Mouse (Mus musculus) induced T-regulatory cell, adult 2 months (primary cell): ENCODE results near the gene Ptp4a2.
"Not testable (repeated sequence)": the region's sequence is repeated elsewhere in the genome, so short reads cannot be mapped to it uniquely, and the experiment has no call there.

ENCODE experiments used
- DNase-seq: peaks from one replicate; pipeline ENCODE4 v3.0.0-alpha.2; 2012; ENCODE audit warnings: low read depth

Gene Ptp4a2

DNA sequence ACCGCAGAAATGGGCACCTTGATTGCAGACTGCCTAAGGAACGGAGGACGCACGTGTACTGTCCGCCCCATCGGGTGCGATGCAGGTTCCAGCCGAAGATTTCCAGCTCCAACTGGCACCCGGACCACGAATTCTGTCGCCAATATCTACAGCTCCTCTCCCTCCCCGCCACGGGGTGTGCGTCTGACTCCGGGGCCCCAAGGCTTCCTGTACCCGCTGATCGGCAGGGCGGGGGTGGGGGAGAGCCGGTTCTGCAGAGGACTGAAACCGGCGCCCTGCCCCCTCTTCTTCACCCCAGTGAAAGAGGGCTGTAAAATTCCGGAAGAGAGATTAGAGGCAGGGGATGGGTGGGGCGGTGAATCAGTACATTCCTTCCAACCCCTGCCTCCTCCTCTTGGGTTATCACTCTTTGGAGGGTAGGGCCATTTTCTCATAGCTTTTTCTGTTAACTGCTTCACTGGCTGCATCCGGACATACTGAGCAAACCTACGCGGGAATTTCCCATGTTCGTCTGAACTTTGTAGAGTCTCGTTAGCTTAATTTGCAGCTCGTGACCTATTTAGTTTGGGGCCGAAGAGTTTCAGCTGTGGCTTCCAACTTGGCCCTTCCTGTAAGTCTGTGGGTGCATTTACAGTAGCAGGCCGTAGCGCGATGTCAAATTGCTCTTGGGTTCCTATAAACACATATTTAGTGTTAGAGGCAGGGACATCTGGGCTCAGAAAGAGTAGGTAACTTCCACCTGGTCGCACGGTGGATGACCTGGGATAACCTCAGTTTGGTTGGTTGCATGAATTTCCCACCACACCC is at the start of gene Ptp4a2:
Ptp4a2 (plus strand) TSS at position 422 of the 807 bp plus-strand sequence.
- DNase-seq, result peak; percentile 97

DNA sequence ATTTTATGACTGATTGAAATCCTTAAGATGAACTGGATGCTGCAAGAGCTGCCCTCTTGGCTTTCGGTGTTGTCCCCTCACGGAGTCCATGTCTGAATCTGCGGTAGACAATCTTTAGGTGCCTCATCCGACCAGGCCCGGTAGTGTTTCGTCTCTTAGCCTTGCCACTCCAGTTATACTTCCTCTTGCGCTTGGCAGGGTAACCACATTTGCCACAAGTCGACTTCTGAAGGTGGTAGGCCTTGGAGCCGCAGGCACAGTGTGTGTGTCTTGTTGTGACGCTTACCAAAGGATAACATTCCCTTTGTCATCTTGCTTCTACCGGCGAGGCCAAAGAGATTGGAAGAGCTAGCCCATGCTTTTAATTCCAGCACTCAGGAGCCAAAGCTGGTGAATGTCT is 49.4 kb upstream of the Ptp4a2 start:
- DNase-seq, result peak; percentile 83

DNA sequence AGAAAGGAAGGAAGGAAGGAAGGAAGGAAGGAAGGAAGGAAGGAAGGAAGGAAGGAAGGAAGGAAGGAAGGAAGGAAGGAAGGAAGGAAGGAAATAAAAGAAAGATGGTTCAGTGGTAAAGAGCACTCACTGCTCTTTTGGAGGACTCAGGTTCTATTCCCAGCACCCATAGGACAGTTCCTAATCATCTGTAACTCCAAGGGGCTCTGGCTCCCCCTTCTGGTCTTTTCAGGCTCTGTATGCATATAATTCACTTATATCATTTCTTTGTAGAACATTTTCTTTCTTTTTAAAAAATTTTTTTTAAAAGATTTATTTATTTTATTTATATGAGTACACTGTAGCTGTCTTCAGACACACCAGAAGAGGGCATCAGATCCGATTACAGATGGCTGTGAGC is 48.5 kb upstream of the Ptp4a2 start:
- DNase-seq, result peak; percentile 61

DNA sequence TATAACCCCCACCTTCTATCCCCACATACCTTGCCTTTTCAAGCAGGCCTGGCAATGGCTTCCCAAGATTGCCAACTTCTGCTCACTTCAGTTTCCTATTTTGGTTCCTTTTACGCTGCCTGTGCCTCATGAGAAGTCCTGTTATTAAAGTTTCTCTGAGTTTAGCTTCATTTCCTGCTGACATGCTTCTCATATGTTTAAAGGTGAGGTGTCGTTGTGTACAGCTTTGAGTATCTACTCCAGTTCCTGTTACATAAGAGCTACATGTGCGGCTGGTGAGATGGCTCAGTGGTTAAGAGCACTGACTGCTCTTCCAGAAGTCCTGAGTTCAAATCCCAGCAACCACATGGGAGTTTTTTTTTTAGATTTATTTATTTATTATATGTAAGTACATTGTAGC is 45.7 kb upstream of the Ptp4a2 start:
- no peak for DNase-seq

DNA sequence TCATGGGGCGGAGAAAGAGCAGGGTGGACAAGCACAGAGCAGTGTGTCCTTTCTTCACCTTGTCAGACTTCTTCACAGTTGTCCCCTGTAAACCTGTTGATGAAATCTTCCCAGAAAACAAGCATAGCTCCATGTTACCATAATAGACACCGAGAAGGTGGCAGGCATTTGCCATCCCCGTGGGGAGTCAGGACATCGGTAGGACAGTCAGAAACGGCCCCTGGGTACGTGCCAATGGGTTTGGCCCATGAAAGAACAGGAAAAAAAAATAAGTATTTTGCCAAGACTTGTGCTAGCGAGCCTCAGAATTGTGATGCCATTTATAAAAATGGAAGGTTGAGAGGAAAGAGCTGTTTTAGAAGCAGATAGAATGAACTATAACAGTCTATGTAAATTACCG is 43.2 kb upstream of the Ptp4a2 start:
- DNase-seq, result no peak

DNA sequence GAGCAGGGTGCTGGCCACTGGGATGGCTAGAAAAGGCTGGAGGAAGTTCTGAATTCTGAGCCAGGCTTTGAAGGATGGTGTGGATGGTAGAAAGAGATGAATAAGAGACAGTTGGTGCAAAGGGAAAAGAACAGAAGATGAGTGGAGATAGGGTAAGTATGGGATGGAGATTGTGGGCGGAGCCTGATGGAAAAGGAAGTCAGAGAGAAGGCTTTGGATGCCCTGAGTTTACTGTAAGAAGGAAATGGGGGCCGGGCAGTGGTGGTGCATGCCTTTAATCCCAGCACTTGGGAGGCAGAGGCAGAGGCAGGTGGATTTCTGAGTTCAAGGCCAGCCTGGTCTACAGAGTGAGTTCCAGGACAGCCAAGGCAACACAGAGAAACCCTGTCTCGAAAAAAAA is 42.3 kb upstream of the Ptp4a2 start:
- DNase-seq, result not testable (repeated sequence)

DNA sequence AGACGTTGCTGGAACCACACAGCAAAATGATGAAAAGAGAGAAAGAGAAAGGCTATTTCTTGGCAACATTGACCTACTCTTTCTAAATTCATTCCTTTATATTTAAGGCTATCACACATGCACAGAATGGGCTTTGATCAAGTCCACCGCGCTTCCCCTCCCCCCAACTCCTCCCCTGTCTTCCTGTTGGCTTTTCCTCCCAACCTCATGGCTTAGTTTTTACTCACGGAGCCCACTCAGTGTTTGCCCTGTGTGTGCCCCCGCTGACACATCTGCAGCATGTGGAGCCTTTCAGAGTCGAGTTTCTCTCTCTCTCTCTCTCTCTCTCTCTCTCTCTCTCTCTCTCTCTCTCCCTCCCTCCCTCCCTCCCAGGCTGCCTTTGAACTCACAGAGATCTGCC is 40.4 kb upstream of the Ptp4a2 start:
- DNase-seq, result peak; percentile 34

DNA sequence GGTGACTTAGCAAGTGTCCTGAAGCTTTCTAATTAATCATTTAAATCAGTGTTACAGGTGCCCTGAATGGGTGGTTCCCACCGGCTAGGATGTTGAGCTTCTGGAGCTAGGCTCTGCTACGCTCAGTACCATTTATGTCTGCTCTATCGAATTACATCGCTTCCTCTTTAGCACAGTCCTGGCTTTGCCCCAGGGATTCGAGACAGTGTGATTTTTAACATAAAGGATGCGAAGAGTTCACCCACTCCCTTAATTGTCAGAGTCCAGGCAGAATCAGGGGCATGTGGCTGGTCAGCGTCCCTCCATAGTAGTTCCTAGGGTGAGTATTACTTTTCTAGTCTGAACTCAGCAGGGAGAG is 39.7 kb upstream of the Ptp4a2 start:
- DNase-seq, result no peak

DNA sequence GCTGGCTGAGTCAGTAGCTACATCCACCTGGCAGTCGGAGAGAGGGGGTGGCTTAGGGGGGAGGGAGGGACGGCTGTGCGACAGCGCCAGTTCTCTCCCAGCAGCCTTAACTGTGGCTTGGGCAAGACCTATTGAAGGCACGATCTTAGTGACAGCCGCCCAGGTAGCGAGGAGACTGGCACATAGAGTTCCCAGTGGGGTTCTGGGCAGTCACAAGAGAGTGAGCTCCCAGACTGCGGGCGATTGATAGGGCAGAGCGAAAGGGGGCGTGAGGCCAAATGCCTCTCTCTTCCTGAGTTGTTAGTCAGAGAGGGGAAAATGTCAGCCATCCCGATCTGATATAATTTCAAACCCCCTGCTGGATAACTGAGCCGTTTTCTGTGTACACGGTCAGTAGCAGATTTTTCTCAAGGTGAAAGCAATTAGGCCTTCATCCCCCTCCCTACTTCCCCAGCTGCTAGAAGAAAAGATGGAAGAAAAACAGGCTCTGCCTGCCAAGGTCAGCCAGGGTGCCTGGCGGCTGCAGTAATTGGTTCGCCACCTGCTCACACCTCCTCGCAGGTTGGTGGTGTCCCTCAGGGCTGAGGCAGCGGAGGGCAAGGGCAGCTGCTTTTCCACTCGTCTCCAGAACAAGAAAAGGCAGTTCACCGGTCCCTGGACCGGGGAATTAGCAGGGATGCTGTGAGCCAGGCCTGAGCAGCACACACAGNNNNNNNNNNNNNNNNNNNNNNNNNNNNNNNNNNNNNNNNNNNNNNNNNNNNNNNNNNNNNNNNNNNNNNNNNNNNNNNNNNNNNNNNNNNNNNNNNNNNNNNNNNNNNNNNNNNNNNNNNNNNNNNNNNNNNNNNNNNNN is 39.1 kb upstream of the Ptp4a2 start:
- DNase-seq, result no peak

DNA sequence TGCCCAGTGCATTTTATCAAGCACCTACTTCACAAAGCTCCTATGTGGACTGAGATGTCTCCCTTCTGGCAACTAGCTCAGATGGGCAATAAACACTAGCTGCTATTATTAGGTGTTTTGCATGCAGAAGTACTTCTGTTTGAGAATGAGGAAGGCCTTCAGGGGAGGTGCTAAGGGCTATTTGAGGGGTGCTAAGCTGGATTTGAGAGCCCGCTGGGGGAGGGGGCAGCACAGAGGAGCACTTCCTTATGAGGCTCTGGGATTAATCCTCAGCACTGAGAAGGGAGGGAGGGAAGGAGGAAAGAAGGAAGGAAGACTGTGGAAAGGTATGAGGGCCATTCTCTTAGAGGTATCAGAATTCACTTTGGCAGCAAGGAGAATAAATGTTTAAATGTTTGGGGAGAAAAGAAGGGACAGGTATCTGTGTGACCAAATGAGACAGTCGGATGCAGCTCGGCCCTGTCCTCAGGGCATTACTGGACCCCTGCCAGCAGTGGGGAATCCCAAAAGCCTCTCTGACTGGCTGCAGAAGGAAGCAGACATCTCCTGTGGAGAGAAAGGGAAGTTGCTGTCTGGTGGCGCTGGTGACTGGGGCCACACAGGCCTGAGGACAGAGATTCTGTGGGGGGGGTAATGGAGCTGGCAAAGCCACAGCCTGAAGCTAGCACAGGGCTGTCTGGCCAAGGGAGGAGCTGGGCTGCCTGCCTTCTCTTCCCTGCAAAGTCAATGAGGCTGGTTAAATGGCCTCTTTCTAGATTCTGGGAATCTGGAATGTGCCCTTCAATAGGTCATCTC is 28.9 kb upstream of the Ptp4a2 start:
- no peak for DNase-seq

DNA sequence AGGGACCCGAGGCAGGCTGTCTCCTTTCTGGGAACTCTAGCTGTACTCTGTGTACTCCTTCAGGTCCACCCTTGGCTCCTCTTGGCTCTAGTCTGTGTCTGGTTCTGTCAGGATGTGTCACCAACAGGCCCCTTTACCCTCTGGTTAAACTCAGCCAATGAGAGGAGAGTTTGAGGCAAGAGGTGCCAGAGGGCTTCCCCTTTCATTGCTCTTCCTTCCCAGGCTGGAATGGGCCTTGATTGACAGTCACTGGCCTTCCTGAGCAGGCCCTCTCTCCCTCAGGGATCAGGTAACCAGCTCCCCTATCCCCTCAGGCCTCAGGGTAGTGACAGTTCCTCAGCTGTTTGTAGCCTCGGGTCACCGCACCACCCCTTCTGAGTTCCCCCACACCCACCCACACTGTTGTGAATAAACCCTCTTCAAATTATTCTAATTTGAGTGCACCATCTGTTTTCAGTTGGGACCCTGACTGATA is 28.1 kb upstream of the Ptp4a2 start:
- no peak for DNase-seq

DNA sequence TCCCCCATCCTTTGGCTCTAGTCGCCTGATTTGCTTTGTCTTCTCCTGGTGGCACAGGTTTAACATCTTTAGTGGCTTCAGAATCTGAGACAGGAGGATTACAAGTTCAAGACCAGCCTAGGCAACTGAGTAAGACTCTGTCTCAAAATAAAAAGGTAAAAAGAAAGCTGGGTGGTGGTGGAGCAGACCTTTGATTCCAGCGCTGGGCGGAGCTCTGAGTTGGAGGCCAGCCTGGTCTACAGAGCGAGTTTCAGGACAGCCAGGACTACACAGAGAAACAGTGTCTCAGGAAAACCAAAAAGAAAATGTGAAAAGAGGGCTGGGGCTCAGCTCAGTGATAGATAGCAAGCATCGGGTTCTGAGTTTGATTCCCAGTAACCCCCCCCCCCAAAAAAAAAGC is 27.5 kb upstream of the Ptp4a2 start:
- no peak for DNase-seq

DNA sequence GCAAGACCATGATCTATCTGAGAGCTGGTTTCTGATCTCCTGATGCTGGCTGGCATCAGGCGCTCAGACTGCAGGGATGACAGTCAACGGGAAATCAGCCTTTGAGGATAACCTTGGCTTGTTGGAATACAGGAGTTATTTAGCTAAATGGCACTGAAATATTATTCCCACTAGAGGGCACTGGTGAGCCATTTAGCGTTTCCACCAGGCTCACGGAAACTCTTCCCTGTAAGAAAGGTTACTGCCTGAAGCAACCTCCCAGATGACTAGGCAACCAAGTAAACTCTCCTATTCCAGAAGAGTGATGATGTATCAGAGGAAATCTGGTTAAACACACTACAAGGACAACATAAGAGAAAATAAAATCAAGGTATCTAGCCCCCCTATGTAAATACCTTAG is 25.8 kb upstream of the Ptp4a2 start:
- DNase-seq, result peak; percentile 96

DNA sequence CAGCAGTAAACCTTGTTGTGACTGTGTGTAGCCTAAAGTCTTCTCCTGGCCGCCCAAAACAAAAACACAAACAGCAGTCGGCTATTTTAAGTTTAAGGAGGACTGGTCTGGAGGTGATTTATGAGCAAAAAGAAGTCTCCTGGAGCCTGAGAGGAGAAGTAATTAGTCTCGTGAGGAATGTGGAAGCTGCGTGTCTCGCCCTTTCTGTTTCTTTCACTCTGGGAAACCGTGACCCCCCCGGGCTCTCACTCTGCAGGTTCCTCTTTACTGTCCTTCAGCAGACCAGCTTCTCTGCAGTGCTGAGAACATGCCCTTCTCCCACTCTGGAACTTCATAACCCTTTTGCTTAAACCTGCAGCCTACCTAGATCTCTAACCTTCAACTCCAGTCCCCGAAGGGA is 22.3 kb upstream of the Ptp4a2 start:
- no peak for DNase-seq

DNA sequence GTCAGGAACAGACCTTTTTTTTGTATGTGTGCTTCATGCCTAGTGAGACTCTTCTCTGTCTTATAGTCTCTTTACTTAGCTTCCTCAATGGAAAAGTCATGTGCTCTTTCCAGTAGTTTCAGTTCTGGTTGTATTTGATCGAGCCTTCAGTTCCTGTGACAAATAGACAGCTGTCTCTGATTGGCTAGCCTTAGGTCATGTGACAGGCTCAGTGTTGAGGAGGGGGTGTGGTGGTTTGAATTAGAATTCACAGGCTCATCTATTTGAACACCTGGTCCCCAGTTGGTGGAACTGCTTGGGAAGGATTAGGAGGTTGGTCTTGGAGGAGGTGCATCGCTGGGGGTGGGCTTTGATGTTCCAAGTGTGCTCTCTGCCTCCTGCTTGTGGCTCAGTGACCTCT is 21.4 kb upstream of the Ptp4a2 start:
- peak; percentile 54 for DNase-seq

DNA sequence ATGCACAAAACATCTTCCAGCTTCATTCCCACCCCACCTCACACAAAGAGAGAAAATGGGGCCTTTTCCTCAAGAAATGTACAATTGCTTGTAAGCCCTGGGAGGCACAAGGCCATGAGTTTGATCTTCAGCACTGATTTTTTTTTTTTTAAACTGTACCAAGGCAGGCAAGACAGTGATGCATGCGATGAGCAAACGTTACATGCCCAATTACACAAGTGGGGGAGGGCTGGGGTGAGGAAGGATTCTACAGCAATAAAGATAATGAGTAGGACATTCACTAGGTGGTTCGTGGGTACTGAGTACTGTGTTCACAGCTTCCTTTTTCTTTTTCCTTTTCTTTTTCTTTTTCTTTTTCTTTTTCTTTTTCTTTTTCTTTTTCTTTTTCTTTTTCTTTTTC is 20.5 kb upstream of the Ptp4a2 start:
- DNase-seq, result peak; percentile 51

DNA sequence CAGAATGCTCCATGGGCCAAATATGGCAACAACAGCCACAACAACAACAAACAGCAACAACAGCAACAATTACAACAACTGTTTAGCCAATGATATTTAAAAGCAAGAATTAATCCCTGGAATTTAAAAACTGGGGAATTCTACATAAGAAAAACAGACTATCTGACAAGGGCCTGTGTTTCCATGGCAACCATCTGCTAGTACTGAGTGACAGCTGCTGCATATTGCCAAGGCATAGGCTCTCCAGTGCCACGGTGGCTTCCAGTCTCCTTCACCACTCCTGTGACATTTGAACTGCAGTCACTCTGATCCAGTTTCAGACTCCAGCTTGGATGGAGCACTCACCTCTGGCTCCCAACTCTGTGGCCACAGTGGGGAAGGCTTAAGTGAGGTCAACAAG is 19.6 kb upstream of the Ptp4a2 start:
- DNase-seq, result peak; percentile 69

DNA sequence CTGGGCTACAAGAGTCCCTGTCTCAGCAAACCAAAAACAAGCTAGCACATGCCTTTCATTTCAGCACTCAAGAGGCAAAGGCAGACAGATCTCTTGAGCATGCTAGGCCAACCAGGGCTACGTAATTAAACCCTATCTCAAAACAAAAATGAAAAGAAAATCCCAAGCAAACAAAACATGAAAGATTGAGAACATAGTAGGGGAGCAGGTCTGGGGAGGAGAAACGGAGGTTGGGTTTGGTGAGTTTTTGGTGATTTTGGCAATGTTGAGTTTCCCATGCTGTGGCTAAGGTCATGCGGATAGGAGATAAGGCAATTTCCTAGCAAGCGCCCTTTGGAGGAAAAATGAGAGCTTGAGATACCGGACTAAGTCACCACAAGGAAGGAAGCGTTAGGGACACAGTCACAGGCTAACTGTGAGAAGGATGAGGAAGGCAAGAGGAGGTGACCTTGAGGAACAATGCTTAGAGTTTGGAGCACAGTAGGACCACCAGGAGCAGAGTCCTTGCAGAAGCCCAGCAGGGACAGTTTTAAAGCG is 18.3 kb upstream of the Ptp4a2 start:
- DNase-seq, result peak; percentile 66

DNA sequence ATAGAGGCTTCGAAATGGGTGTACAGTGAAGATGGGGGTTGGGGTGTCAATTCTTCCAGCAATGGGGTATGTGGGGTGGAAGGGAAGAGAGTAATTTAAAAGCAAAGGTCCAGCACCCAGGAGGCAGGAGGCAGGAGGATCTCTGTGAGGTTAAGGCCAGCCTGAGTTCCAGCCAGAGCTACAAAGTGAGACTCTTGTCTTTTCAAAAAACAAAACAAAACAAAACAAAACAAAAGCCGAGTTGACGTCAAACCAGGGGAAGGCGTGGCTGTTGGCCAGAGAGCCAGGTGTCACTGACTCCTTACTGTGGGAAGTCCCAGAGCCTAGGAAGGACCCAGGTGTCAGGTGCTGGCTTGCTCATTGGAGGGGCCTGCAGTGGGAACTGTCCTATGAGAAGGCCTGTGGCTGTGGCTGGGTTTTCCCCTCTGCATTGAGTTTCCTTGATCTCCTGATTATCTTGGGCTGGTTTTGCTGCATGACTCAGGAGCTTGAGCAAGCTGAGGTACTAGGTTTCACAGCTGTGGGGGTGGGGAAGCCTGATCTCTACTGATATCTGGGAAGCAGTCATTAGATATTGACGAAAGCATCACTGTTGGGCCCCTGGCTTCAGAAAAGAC is 17.2 kb upstream of the Ptp4a2 start:
- peak; percentile 98 for DNase-seq

DNA sequence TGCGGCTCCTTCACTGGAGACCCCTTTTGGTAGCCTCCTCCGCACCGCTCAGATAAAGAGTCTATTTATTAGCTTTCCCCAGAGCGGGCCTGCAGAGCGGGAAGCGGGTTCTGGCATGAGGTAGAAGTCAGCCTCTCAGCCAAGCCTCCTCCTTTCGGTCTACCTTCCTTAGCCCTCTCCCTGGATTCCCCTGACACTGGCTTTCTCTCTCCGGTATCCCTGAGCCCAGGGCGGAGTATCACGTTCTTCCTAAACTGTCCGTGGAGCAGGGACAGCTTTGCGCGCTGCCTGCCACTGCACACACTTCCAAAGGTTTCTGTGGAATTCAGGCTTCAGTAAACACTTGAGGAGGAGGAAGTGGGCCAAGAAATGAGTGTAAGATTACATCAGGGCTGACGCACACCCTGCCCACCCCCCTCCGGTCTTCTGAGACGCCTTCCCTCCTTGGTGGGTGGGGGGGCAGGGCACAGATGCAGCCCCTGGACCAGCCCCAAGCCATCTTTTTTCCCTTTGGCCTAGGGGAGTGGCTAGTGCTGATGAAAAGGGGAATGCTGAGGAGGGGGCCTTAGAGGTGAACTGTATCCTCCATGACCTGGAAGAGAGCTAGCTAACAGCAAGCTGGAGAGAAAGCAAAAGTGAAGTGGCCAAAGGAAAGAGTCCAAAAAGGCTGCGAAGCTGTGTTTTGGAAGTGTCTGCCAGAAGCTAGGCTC is 15.7 kb upstream of the Ptp4a2 start:
- no peak for DNase-seq

DNA sequence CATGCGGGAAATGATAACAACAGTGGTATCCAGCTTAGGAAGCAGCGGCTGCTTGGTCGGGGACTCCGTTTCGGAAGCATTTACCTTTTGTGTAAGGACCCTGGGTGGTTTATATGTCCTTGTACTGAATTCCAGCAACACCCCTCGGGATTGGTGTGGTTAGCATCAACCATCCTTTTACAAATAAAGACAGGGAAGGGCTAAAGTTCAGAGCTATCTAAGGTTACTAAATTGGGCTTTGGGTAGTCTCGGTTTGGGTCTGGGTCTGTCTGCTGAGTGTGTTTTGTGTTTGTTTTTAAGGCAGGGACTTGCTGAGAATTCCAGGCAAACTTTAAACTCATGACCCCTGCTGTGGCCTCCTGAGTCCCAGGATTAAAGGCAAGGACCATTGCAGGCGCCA is 15.2 kb upstream of the Ptp4a2 start:
- DNase-seq, result no peak
